Mouse (Mus musculus): ENCODE measurements around the gene Cmah. TPM values are rescaled to one million over a fixed set of nuclear protein-coding genes. Genes with fewer than 3 reads are reported as not detected.

Gene Cmah
- polyA plus RNA-seq, 1 experiment from 2014 or later = 0.14 TPM

DNA sequence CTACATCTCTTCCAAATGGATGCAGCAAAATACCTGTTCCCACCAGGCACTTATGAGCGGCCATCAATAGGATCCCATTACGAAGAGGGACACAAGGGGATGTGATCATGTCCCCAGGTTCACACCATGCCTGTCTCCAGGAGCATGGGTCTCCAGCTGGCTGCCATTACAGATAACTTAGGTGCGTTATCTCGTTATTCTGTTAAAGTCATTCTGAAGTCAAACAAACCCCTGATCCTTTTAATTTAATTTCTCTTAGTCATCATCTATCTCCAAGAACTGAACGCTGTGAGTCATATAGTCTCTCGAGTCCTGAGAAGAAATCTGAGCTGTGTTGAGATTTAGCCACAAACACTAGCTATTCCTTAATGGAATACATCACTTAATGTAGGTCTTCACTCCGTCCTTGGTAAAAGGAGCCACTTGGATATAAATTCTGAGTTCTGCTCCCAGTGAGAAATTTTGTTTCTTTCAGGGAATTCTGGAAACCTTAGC lies 195.2 kb downstream of the Cmah start:
- Histone ChIP-seq H3K36me3 (ENCODE audit: control insufficient read depth, insufficient read depth, low read length) (no peaks in the 10 kb centered on the region), H3K9ac (replicated peaks; ENCODE audit: low read length) (no peak overlapping the region), H3K27me3 (ENCODE audit: control insufficient read depth, insufficient read depth, low read length) (no peaks in the 10 kb centered on the region), H3K4me1 (ENCODE audit: control insufficient read depth, insufficient read depth, low read length) (peaks cover 19% of the 10 kb centered on the region), H3K4me2 (ENCODE audit: low read length) (no peak overlapping the region; the same call in 1 of the 2 replicates), H3K4me3 (replicated peaks; ENCODE audit: low read depth, low read length) (no peak overlapping the region), H3K27ac (replicated peaks; ENCODE audit: low read depth, low read length) (no peak overlapping the region), H3K9me3 (ENCODE audit: control insufficient read depth, low read length) (no peaks in the 10 kb centered on the region)
- ATAC-seq (ENCODE audit: low FRiP score, low TSS enrichment) = no peak
- 84% methylated on average over 7 of the region's 7 CpGs for WGBS
- DNase-seq = no peak

DNA sequence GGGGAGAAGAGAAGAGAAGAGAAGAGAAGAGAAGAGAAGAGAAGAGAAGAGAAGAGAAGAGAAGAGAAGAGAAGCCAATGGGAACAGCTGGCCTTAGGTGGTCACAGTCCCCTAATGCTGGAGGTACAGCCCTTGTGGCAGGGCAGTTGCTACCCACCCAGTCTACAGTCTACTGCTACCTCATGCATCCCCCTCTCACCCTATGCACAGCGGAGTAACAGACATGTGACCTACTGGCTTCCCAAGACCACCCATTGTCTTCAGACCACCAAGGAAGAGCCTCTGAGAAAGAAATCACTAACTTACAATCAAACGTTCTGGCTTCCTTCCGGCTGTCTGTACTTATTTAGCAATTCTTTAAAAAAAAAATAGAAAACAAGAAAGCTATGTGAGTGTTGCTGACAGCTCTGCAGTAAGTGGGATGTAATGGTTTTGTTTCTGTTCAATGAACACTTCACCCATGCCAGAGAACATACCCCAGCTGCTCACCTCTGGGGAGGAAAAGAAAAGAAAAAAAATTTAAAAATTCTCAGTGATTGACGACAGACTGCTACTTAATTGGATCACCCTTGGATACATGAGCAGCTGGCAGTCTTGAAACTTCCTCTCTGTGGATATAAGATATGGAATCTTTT lies 196.5 kb downstream of the Cmah start:
- ATAC-seq (ENCODE audit: low FRiP score, low TSS enrichment) (no peak), DNase-seq (no peak)
- Histone ChIP-seq H3K4me1 (ENCODE audit: control insufficient read depth, insufficient read depth, low read length) (peaks cover 19% of the 10 kb centered on the region), H3K9me3 (ENCODE audit: control insufficient read depth, low read length) (no peaks in the 10 kb centered on the region), H3K4me3 (replicated peaks; ENCODE audit: low read depth, low read length) (no peak overlapping the region), H3K36me3 (ENCODE audit: control insufficient read depth, insufficient read depth, low read length) (no peaks in the 10 kb centered on the region), H3K27me3 (ENCODE audit: control insufficient read depth, insufficient read depth, low read length) (no peaks in the 10 kb centered on the region), H3K9ac (replicated peaks; ENCODE audit: low read length) (no peak overlapping the region), H3K27ac (replicated peaks; ENCODE audit: low read depth, low read length) (no peak overlapping the region), H3K4me2 (ENCODE audit: low read length) (no peak overlapping the region)
- 78% methylated on average over 4 of the region's 4 CpGs for WGBS

DNA sequence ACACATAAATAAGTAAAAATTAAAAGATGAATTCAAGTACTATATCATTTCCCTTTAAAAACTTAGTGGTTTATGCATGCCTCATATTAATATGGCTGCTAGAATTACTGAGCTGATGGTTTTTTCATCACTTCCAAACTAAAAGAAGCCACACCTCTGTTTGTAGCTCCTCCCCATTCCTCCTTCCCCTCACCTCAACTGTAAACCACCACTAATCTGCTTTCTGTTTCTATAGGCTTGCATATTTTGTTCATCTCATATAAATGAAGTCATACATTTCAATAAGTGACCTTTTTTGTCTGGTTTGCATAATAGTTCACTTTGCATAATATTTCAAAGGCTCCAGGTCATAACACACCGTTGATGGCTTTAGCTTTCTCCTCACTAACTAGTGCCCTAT lies 197.3 kb downstream of the Cmah start:
- H3K4me1 ChIP-seq (ENCODE audit: control insufficient read depth, insufficient read depth, low read length) = peaks cover 19% of the 10 kb centered on the region
- no peaks in the 10 kb centered on the region for H3K27me3 ChIP-seq (ENCODE audit: control insufficient read depth, insufficient read depth, low read length)
- DNase-seq (no peak), ATAC-seq (ENCODE audit: low FRiP score, low TSS enrichment) (no peak)
- H3K4me2 ChIP-seq (ENCODE audit: low read length) = no peak overlapping the region
- 79% methylated on average over 1 of the region's 1 CpGs for WGBS
- no peak overlapping the region for H3K9ac ChIP-seq (replicated peaks; ENCODE audit: low read length)
- no peaks in the 10 kb centered on the region for H3K9me3 ChIP-seq (ENCODE audit: control insufficient read depth, low read length)
- H3K36me3 ChIP-seq (ENCODE audit: control insufficient read depth, insufficient read depth, low read length) = no peaks in the 10 kb centered on the region
- H3K27ac ChIP-seq (replicated peaks; ENCODE audit: low read depth, low read length) = no peak overlapping the region
- no peak overlapping the region for H3K4me3 ChIP-seq (replicated peaks; ENCODE audit: low read depth, low read length)

DNA sequence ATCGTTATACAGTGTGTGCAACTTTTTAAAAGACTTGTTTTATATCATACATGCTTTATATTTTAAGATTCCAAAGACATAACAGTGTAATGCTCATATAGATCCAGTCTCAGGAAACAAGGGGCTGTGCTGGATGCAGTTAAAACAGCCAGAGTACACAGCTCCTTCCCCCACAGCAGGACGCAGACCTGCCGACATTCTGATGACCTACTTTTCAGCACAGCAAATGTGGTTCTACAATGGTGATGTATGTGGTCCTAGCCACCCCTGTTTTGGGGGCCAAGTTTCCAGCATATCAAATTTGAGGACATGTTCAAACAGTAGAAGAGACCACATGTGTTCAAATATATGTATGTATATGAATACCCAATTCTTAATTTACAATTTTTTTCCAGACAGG lies 198.3 kb downstream of the Cmah start:
- DNase-seq = no peak
- Histone ChIP-seq H3K27me3 (ENCODE audit: control insufficient read depth, insufficient read depth, low read length) (no peaks in the 10 kb centered on the region), H3K36me3 (ENCODE audit: control insufficient read depth, insufficient read depth, low read length) (no peaks in the 10 kb centered on the region), H3K4me3 (replicated peaks; ENCODE audit: low read depth, low read length) (no peak overlapping the region), H3K9ac (replicated peaks; ENCODE audit: low read length) (no peak overlapping the region), H3K27ac (replicated peaks; ENCODE audit: low read depth, low read length) (no peak overlapping the region), H3K9me3 (ENCODE audit: control insufficient read depth, low read length) (no peaks in the 10 kb centered on the region), H3K4me1 (ENCODE audit: control insufficient read depth, insufficient read depth, low read length) (peaks cover 19% of the 10 kb centered on the region), H3K4me2 (ENCODE audit: low read length) (no peak overlapping the region)
- no peak for ATAC-seq (ENCODE audit: low FRiP score, low TSS enrichment)
- 76% methylated on average over 3 of the region's 3 CpGs for WGBS

DNA sequence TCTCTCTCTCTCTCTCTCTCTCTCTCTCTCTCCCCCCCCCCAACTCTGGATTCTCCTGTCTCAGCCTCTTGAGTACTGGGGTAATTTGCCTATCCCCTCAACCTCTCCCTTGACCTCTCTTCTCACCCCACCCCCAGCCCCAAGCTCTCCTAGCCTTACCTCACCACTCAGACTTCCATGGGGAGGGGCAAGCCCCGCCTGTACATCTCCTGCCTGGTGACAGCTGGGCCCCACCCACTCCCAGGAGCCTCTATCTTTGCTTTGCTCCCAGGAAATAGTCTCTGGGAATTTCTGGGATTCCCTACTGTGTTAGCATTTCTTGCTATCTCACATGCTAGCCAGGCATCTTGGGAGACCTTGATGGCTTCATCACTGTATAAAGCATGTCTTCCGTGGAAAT lies 199.7 kb downstream of the Cmah start:
- no peaks in the 10 kb centered on the region for H3K9me3 ChIP-seq (ENCODE audit: control insufficient read depth, low read length)
- no peaks in the 10 kb centered on the region for H3K27me3 ChIP-seq (ENCODE audit: control insufficient read depth, insufficient read depth, low read length)
- DNase-seq (no peak), ATAC-seq (ENCODE audit: low FRiP score, low TSS enrichment) (no peak)
- no peak overlapping the region for H3K27ac ChIP-seq (replicated peaks; ENCODE audit: low read depth, low read length)
- 52% methylated on average over 2 of the region's 2 CpGs for WGBS
- no peak overlapping the region for H3K4me2 ChIP-seq (ENCODE audit: low read length)
- no peaks in the 10 kb centered on the region for H3K36me3 ChIP-seq (ENCODE audit: control insufficient read depth, insufficient read depth, low read length)
- H3K9ac ChIP-seq (replicated peaks; ENCODE audit: low read length) = no peak overlapping the region
- no peak overlapping the region for H3K4me3 ChIP-seq (replicated peaks; ENCODE audit: low read depth, low read length)
- H3K4me1 ChIP-seq (ENCODE audit: control insufficient read depth, insufficient read depth, low read length) = peaks cover 9% of the 10 kb centered on the region

Other genes starting within 250 kb of the Cmah start
- gene Carmil1, start 46.6 kb upstream of the Cmah start, polyA plus RNA-seq (2014; fragmentation: Nextera tagmentation; extraction: Ambion mirVana) = 29.4 and 32.3 TPM in 2 replicates

Measured in midbrain, embryonic 14.5 days (tissue).